Mouse (Mus musculus) hematopoietic stem cell, adult 5-6 weeks (primary cell): ENCODE results near the gene Ankrd2. TPM values are rescaled to one million over a fixed set of nuclear protein-coding genes. Genes with fewer than 3 reads are reported as not detected.

ENCODE experiments used
- ATAC-seq, 2 experiments: fragments of 125-278 bp in 1 of 2; replicated peaks in 1 of 2; 2 replicates each; pipeline ENCODE4 v1.8.0; 2016 to 2017; ENCODE audit warnings: inconsistent platforms in 2 of 2, mild to moderate bottlenecking in 2 of 2, moderate number of reproducible peaks in 2 of 2, low read depth in 1 of 2, moderate TSS enrichment in 1 of 2; ENCODE audit not compliant: low FRiP score in 2 of 2, poor library complexity in 2 of 2, severe bottlenecking in 2 of 2, insufficient read depth in 1 of 2, low TSS enrichment in 1 of 2
- total RNA-seq: library from RNA; stranded (forward); fragments of 172-1452, 232-1000 nt; gene quantifications from 2 replicates; pipeline ENCODE4 v1.2.3, GENCODE M21; 2017

The Ankrd2 gene
- total RNA-seq, 1 experiment from 2014 or later = not detected

GRCm38 (mm10) chr19:42009067-42009466, 26.7 kb upstream of the Ankrd2 start:
- no peak for ATAC-seq

GRCm38 (mm10) chr19:42010436-42010835, 25.4 kb upstream of the Ankrd2 start:
- ATAC-seq = no peak

- no peak for ATAC-seq
These were observed 24.7 kb upstream of the Ankrd2 start for GRCm38 (mm10) chr19:42011123-42011522.

GRCm38 (mm10) chr19:42014231-42014825, 21.5 kb upstream of the Ankrd2 start:
- no peak for ATAC-seq

GRCm38 (mm10) chr19:42015001-42015400, 20.8 kb upstream of the Ankrd2 start:
- no peak for ATAC-seq

GRCm38 (mm10) chr19:42016251-42016650, 19.5 kb upstream of the Ankrd2 start:
- no peak for ATAC-seq

GRCm38 (mm10) chr19:42016840-42017239, 19.0 kb upstream of the Ankrd2 start:
- no peak for ATAC-seq

- ATAC-seq = no peak
These were observed 18.2 kb upstream of the Ankrd2 start for GRCm38 (mm10) chr19:42017399-42018247.

- peak; percentile 39 to 54; a peak in 3 of 4 replicates for ATAC-seq
These were observed 16.7 kb upstream of the Ankrd2 start for GRCm38 (mm10) chr19:42019011-42019522.

GRCm38 (mm10) chr19:42021681-42022541, 13.9 kb upstream of the Ankrd2 start:
- ATAC-seq = no peak

- no peak for ATAC-seq
These were observed 13.3 kb upstream of the Ankrd2 start for GRCm38 (mm10) chr19:42022542-42022848.

GRCm38 (mm10) chr19:42026158-42026557, 9.6 kb upstream of the Ankrd2 start:
- ATAC-seq = peak; percentile 83 to 91

GRCm38 (mm10) chr19:42031112-42031511, 4.7 kb upstream of the Ankrd2 start:
- no peak for ATAC-seq

- ATAC-seq = no peak
These were observed 2.2 kb upstream of the Ankrd2 start for GRCm38 (mm10) chr19:42033611-42034010.

- no peak for ATAC-seq
These were observed 1.5 kb upstream of the Ankrd2 start for GRCm38 (mm10) chr19:42034146-42034775.

- ATAC-seq = 0 out of 4 replicates have a peak, but pooled peaks of 1 of the 2 experiments have one; percentile 8
These were observed 832 bp upstream of the Ankrd2 start for GRCm38 (mm10) chr19:42034881-42035455.

- no peak for ATAC-seq
These were observed 557 bp downstream of the Ankrd2 start for GRCm38 (mm10) chr19:42036357-42036756.
